Mouse (Mus musculus) midbrain, embryonic 14.5 days (tissue): ENCODE data around the gene Smim10l2a. TPM values are rescaled to one million over a fixed set of nuclear protein-coding genes. Genes with fewer than 3 reads are reported as not detected.
"Not testable (repeated sequence)": the region's sequence is repeated elsewhere in the genome, so short reads cannot be mapped to it uniquely, and the experiment has no call there.

Source experiments
- ATAC-seq: fragments of 200-750 bp; cut with Nextera tagmentation; 2 replicates; pipeline ENCODE4 v1.8.0; 2017; ENCODE audit warnings: moderate number of reproducible peaks, moderate library complexity; ENCODE audit not compliant: low FRiP score, low TSS enrichment
- DNase-seq: peaks from one replicate; pipeline ENCODE4 v3.0.0-alpha.2; 2015
- H3K27ac ChIP-seq: fragments of 300-500 bp; sonication (generic); replicated peaks from 2 replicates; pipeline ENCODE4 v1.5.1; 2014; ENCODE audit warnings: mild to moderate bottlenecking, low read depth, low read length, moderate library complexity
- H3K27me3 ChIP-seq: fragments of 300-500 bp; sonication (generic); 2 replicates; pipeline ENCODE4 v1.6.1; 2014; ENCODE audit warnings: low read length, control low read depth, mixed read lengths; ENCODE audit not compliant: control insufficient read depth, insufficient read depth
- H3K36me3 ChIP-seq: fragments of 300-500 bp; sonication (generic); 2 replicates; pipeline ENCODE4 v1.6.1; 2014; ENCODE audit warnings: low read length, control low read depth; ENCODE audit not compliant: control insufficient read depth, insufficient read depth
- H3K4me1 ChIP-seq: fragments of 300-500 bp; sonication (generic); 2 replicates; pipeline ENCODE4 v1.6.1; 2014; ENCODE audit warnings: mild to moderate bottlenecking, antibody characterized with exemption, low read length, control low read depth; ENCODE audit not compliant: control insufficient read depth, insufficient read depth
- H3K4me2 ChIP-seq: fragments of 300-500 bp; sonication (generic); 2 replicates; pipeline ENCODE4 v1.6.1; 2014; ENCODE audit warnings: mild to moderate bottlenecking, low read length, moderate library complexity
- H3K4me3 ChIP-seq: fragments of 300-500 bp; sonication (generic); replicated peaks from 2 replicates; pipeline ENCODE4 v1.5.1; 2014; ENCODE audit warnings: low read depth, low read length
- H3K9ac ChIP-seq: fragments of 300-500 bp; sonication (generic); replicated peaks from 2 replicates; pipeline ENCODE4 v1.6.1; 2014; ENCODE audit warnings: mild to moderate bottlenecking, low read length, moderate library complexity
- H3K9me3 ChIP-seq: fragments of 300-500 bp; sonication (generic); 2 replicates; pipeline ENCODE4 v1.6.1; 2016; ENCODE audit warnings: low read length, control low read depth, mixed read lengths; ENCODE audit not compliant: control insufficient read depth
- WGBS: fragments of 180-500 bp; shearing (Covaris S2); extraction: QIAGEN DNeasy Blood & Tissue Kit; methylation state at CpG from one replicate; pipeline ENCODE4 v1.1.7; 2014; 5-methylcytosine and 5-hydroxymethylcytosine counted together
- polyA plus RNA-seq: library from polyadenylated mRNA; unstranded; fragments of >200 nt; fragmentation: Nextera tagmentation; extraction: Ambion mirVana; gene quantifications from 2 replicates; pipeline ENCODE4 v1.2.1, GENCODE M21; 2014

The Smim10l2a gene
- polyA plus RNA-seq, result 22.9 and 32.6 TPM in 2 replicates

GRCm38 (mm10) chrX:56374431-56375128, at the start of gene Smim10l2a:
Gene Smim10l2a, plus strand, starts transcription at chrX:56374586.
- DNase-seq, result peak; percentile 67
- not testable (repeated sequence) for H3K27me3 ChIP-seq, H3K36me3 ChIP-seq, H3K9me3 ChIP-seq, H3K4me1 ChIP-seq
- peak within 1 kb of the TSS; percentile 49; the same call in 1 of the 2 replicates for H3K27ac ChIP-seq
- H3K9ac ChIP-seq, result peak within 1 kb of the TSS; percentile 52
- 19% methylated on average over 55 of the region's 56 CpGs for WGBS
- peak within 1 kb of the TSS; percentile 54 for H3K4me2 ChIP-seq
- peak within 1 kb of the TSS; percentile 41 for H3K4me3 ChIP-seq
- peak; percentile 85 for ATAC-seq

GRCm38 (mm10) chrX:56332046-56332445, 42.3 kb upstream of the Smim10l2a start:
- Histone ChIP-seq H3K4me2 (no peak overlapping the region), H3K36me3 (no peaks in the 10 kb centered on the region), H3K27ac (no peak overlapping the region), H3K9me3 (no peaks in the 10 kb centered on the region), H3K9ac (no peak overlapping the region), H3K4me3 (no peak overlapping the region), H3K4me1 (no peaks in the 10 kb centered on the region), H3K27me3 (no peaks in the 10 kb centered on the region)
- DNase-seq (no peak), ATAC-seq (no peak)
- WGBS, result 74% methylated on average over 3 of the region's 3 CpGs

GRCm38 (mm10) chrX:56340305-56340704, 34.1 kb upstream of the Smim10l2a start:
- H3K4me1 ChIP-seq, result no peaks in the 10 kb centered on the region
- H3K9ac ChIP-seq, result no peak overlapping the region
- H3K4me3 ChIP-seq, result no peak overlapping the region
- no peaks in the 10 kb centered on the region for H3K27me3 ChIP-seq
- ATAC-seq, result no peak
- no peaks in the 10 kb centered on the region for H3K9me3 ChIP-seq
- peak; percentile 66 for DNase-seq
- H3K27ac ChIP-seq, result no peak overlapping the region
- H3K36me3 ChIP-seq, result no peaks in the 10 kb centered on the region
- H3K4me2 ChIP-seq, result no peak overlapping the region

- H3K36me3 ChIP-seq, result no peaks in the 10 kb centered on the region
- H3K4me3 ChIP-seq, result no peak overlapping the region
- H3K4me2 ChIP-seq, result no peak overlapping the region
- no peak overlapping the region for H3K9ac ChIP-seq
- ATAC-seq (no peak), DNase-seq (no peak)
- no peaks in the 10 kb centered on the region for H3K4me1 ChIP-seq
- H3K27me3 ChIP-seq, result no peaks in the 10 kb centered on the region
- 69% methylated on average over 3 of the region's 3 CpGs for WGBS
- H3K27ac ChIP-seq, result no peak overlapping the region
- no peaks in the 10 kb centered on the region for H3K9me3 ChIP-seq
Measured at GRCm38 (mm10) chrX:56342921-56343320, 31.5 kb upstream of the Smim10l2a start.

- H3K4me2 ChIP-seq, result peak within 1 kb of the TSS; percentile 53
- DNase-seq (peak; percentile 93), ATAC-seq (peak; percentile 91)
- peak within 1 kb of the TSS; percentile 55 for H3K9ac ChIP-seq
- H3K27ac ChIP-seq, result no peak within 1 kb of the TSS
- H3K9me3 ChIP-seq, result no peaks in the 10 kb centered on the region
- no peaks in the 10 kb centered on the region for H3K36me3 ChIP-seq
- no peaks in the 10 kb centered on the region for H3K4me1 ChIP-seq
- 12% methylated on average over 39 of the region's 39 CpGs for WGBS
- H3K27me3 ChIP-seq, result no peaks in the 10 kb centered on the region
- peak within 1 kb of the TSS; percentile 55 for H3K4me3 ChIP-seq
Measured at GRCm38 (mm10) chrX:56346176-56346931, 28.0 kb upstream of the Smim10l2a start, which contains the start of gene Zfp449. Gene Zfp449, plus strand, starts transcription at chrX:56346400.

- Histone ChIP-seq H3K9ac (peak overlapping the region; percentile 55), H3K4me2 (peak overlapping the region; percentile 53), H3K4me3 (peak overlapping the region; percentile 55), H3K4me1 (no peaks in the 10 kb centered on the region), H3K9me3 (no peaks in the 10 kb centered on the region), H3K27me3 (no peaks in the 10 kb centered on the region), H3K36me3 (no peaks in the 10 kb centered on the region), H3K27ac (no peak overlapping the region)
- WGBS, result 56% methylated on average over 8 of the region's 8 CpGs
- DNase-seq, result peak; percentile 50
- ATAC-seq, result peak; percentile 15; the same call in 1 of the 2 replicates
Measured at GRCm38 (mm10) chrX:56346932-56347253, 27.5 kb upstream of the Smim10l2a start.

GRCm38 (mm10) chrX:56380852-56381251, 6.5 kb downstream of the Smim10l2a start:
- ATAC-seq, result no peak
- WGBS, result 81% methylated on average over 2 of the region's 2 CpGs
- H3K36me3 ChIP-seq, result no peaks in the 10 kb centered on the region

GRCm38 (mm10) chrX:56384142-56384541, 9.8 kb downstream of the Smim10l2a start:
- ATAC-seq (no peak), DNase-seq (peak; percentile 33)
- 80% methylated on average over 2 of the region's 2 CpGs for WGBS
- no peak overlapping the region for H3K4me3 ChIP-seq
- no peaks in the 10 kb centered on the region for H3K27me3 ChIP-seq
- H3K9ac ChIP-seq, result no peak overlapping the region
- H3K4me1 ChIP-seq, result no peaks in the 10 kb centered on the region
- H3K36me3 ChIP-seq, result no peaks in the 10 kb centered on the region
- no peaks in the 10 kb centered on the region for H3K9me3 ChIP-seq
- no peak overlapping the region for H3K4me2 ChIP-seq
- no peak overlapping the region for H3K27ac ChIP-seq

More at GRCm38 (mm10) chrX:56380852-56381251, 6.5 kb downstream of the Smim10l2a start:
- Histone ChIP-seq H3K9me3 (no peaks in the 10 kb centered on the region), H3K4me3 (no peak overlapping the region), H3K4me2 (no peak overlapping the region), H3K9ac (no peak overlapping the region), H3K4me1 (no peaks in the 10 kb centered on the region), H3K27ac (no peak overlapping the region), H3K27me3 (no peaks in the 10 kb centered on the region)
- DNase-seq, result no peak
